Comparison of ENCODE assay signal across 8 mouse cellular contexts in genomic region chr1:191719326-191719725, GRCm38 (mm10). TPM values are rescaled to one million over a fixed set of nuclear protein-coding genes. Genes with fewer than 3 reads are reported as not detected.
A peak's percentile ranks its signal among the peaks of the same experiment; 100 is the strongest.
DNase-seq lines count a peak whose midpoint lies in the region; ATAC-seq and TF ChIP-seq lines count a peak whose summit lies in the region.

No protein-coding gene starts in this region.

- peak overlapping the region; percentile 92 for H3K9ac ChIP-seq in ES-E14 (ENCODE audit: insufficient read depth, low read depth, low read length, poor library complexity, severe bottlenecking)
- peak overlapping the region; percentile 98 for H3K9ac ChIP-seq in forebrain, embryonic 12.5 days
- H3K9ac ChIP-seq in limb, embryonic 14.5 days (ENCODE audit: low read depth, low read length, severe bottlenecking), result peak overlapping the region; percentile 98
- H3K9ac ChIP-seq in stomach, embryonic 15.5 days, result peak overlapping the region; percentile 70; the same call in 1 of the 2 replicates

- H3K4me1 ChIP-seq in ES-E14 (ENCODE audit: control insufficient read depth in 2 of 2, insufficient read depth in 2 of 2, low read length in 2 of 2, poor library complexity in 1 of 2), result 0 out of 4 replicates have a peak, but pooled peaks cover 0 to 2% of the 10 kb centered on the region in 2 experiments
- H3K4me1 ChIP-seq in forebrain, embryonic 12.5 days, result peaks cover 31% of the 10 kb centered on the region
- peaks cover 8% of the 10 kb centered on the region; the same call in 1 of the 2 replicates for H3K4me1 ChIP-seq in limb, embryonic 14.5 days (ENCODE audit: control insufficient read depth, insufficient read depth, low read length)
- peaks cover 8% of the 10 kb centered on the region; the same call in 1 of the 2 replicates for H3K4me1 ChIP-seq in stomach, embryonic 15.5 days

- H3K9me3 ChIP-seq in ES-E14 (ENCODE audit: control insufficient read depth, insufficient read depth, low read depth, low read length), result no peaks in the 10 kb centered on the region
- H3K9me3 ChIP-seq in forebrain, embryonic 12.5 days, result no peaks in the 10 kb centered on the region
- no peaks in the 10 kb centered on the region for H3K9me3 ChIP-seq in limb, embryonic 14.5 days (ENCODE audit: control insufficient read depth, low read length)
- no peaks in the 10 kb centered on the region for H3K9me3 ChIP-seq in stomach, embryonic 15.5 days

- no peak overlapping the region for H3K27ac ChIP-seq in ES-E14 (ENCODE audit: insufficient read depth, low read depth, low read length, poor library complexity, severe bottlenecking)
- H3K27ac ChIP-seq in forebrain, embryonic 12.5 days, result peak overlapping the region; percentile 93
- H3K27ac ChIP-seq in limb, embryonic 14.5 days (replicated peaks; ENCODE audit: low read depth, low read length), result peak overlapping the region; percentile 95; the same call in 1 of the 2 replicates
- 0 out of 2 replicates have a peak overlapping the region, but pooled peaks have one; percentile 92 for H3K27ac ChIP-seq in stomach, embryonic 15.5 days

- no peak for TF ChIP-seq POLR2A in limb, embryonic 14.5 days (IDR thresholded peaks at IDR 0.05; ENCODE audit: borderline replicate concordance, extremely low read depth, insufficient read depth, insufficient read length)

- in situ Hi-C loops in ES-E14 (cut with MboI; ENCODE audit: low sequenced_read_pairs in 2 of 2, unreplicated experiment in 2 of 2), result no loop called here

- peak; percentile 36 for DNase-seq in kidney, adult 18-20 months
- DNase-seq in kidney, adult 8-10 months, result no peak
- DNase-seq in ES-E14 (ENCODE audit: low read depth, low spot score), result no peak
- no peak for DNase-seq in limb, embryonic 14.5 days (ENCODE audit: low spot score)
- DNase-seq in embryo, embryonic 10.5 days (ENCODE audit: low spot score), result no peak
- DNase-seq in spleen, postnatal 14 days (ENCODE audit: low spot score in 2 of 2), result no peak

- 10% methylated on average over 11 of the region's 11 CpGs for WGBS in forebrain, embryonic 12.5 days
- WGBS in limb, embryonic 14.5 days, result 5% methylated on average over 11 of the region's 11 CpGs
- 14% methylated on average over 11 of the region's 11 CpGs for WGBS in stomach, embryonic 15.5 days

- H3K36me3 ChIP-seq in ES-E14 (ENCODE audit: control insufficient read depth, insufficient read depth, low read length, poor library complexity, severe bottlenecking), result no peaks in the 10 kb centered on the region; the same call in 1 of the 2 replicates
- H3K36me3 ChIP-seq in forebrain, embryonic 12.5 days (replicated peaks), result peaks cover 23% of the 10 kb centered on the region
- H3K36me3 ChIP-seq in limb, embryonic 14.5 days (ENCODE audit: control insufficient read depth, insufficient read depth, low read length), result peaks cover 31% of the 10 kb centered on the region
- peaks cover 11% of the 10 kb centered on the region for H3K36me3 ChIP-seq in stomach, embryonic 15.5 days

- 0 out of 2 replicates have a peak, but pooled peaks have one; percentile 10 for ATAC-seq in forebrain, embryonic 12.5 days (ENCODE audit: low FRiP score)
- no peak for ATAC-seq in limb, embryonic 14.5 days (ENCODE audit: low FRiP score, low read depth)
- no peak for ATAC-seq in stomach, embryonic 15.5 days (ENCODE audit: insufficient read depth, low FRiP score, low read depth)

- H3K4me2 ChIP-seq in forebrain, embryonic 12.5 days, result peak overlapping the region; percentile 87
- peak overlapping the region; percentile 80 for H3K4me2 ChIP-seq in limb, embryonic 14.5 days (replicated peaks; ENCODE audit: low read depth, low read length, severe bottlenecking)
- peak overlapping the region; percentile 94 for H3K4me2 ChIP-seq in stomach, embryonic 15.5 days

- H3K27me3 ChIP-seq in forebrain, embryonic 12.5 days, result peaks cover 6% of the 10 kb centered on the region; the same call in 1 of the 2 replicates
- no peaks in the 10 kb centered on the region for H3K27me3 ChIP-seq in limb, embryonic 14.5 days (ENCODE audit: control insufficient read depth, insufficient read depth, low read length)
- no peaks in the 10 kb centered on the region for H3K27me3 ChIP-seq in stomach, embryonic 15.5 days (replicated peaks)

- H3K4me3 ChIP-seq in ES-E14 (ENCODE audit: insufficient read depth in 1 of 2, low read depth in 1 of 2, low read length in 2 of 2, poor library complexity in 1 of 2, severe bottlenecking in 1 of 2), result peak overlapping the region; percentile 91 to 95
- peak overlapping the region; percentile 82 for H3K4me3 ChIP-seq in forebrain, embryonic 12.5 days (replicated peaks)
- H3K4me3 ChIP-seq in limb, embryonic 14.5 days (replicated peaks; ENCODE audit: low read length), result peak overlapping the region; percentile 62
- H3K4me3 ChIP-seq in stomach, embryonic 15.5 days (replicated peaks), result peak overlapping the region; percentile 85

TF ChIP-seq in ES-E14, 5 proteins besides CTCF, POLR2A, EP300 and RAD21:
- TF ChIP-seq CHD2 (IDR thresholded peaks at IDR 0.05; ENCODE audit: low read depth, low read length), result no peak
- no peak for TF ChIP-seq MAFK (IDR thresholded peaks at IDR 0.05; ENCODE audit: insufficient read depth, low read depth, low read length)
- no peak for TF ChIP-seq HCFC1 (IDR thresholded peaks at IDR 0.05; ENCODE audit: borderline replicate concordance, insufficient read depth, low read length)
- TF ChIP-seq ZC3H11A (IDR thresholded peaks at IDR 0.05; ENCODE audit: borderline replicate concordance, low read depth, low read length), result no peak
TF ChIP-seq in ES-E14: peak in this region for 0.

RNA-seq across cellular contexts. Expression of gene Lpgat1, which starts 1.7 kb away (rescaled TPM):
- total RNA-seq in ES-E14 (2012; rRNA removed), result 18.5 and 20.7 TPM in 2 replicates
- polyA plus RNA-seq in forebrain, embryonic 12.5 days (2016; fragmentation: Nextera tagmentation; extraction: Ambion mirVana), result 31.8 and 35.8 TPM in 2 replicates
- 24.7 and 24.8 TPM in 2 replicates for polyA plus RNA-seq in limb, embryonic 14.5 days (2012; rRNA removed)
- polyA plus RNA-seq in limb, embryonic 14.5 days (2014; fragmentation: Nextera tagmentation; extraction: Ambion mirVana), result 39.9 and 45.4 TPM in 2 replicates
- polyA plus RNA-seq in stomach, embryonic 15.5 days (2015; fragmentation: Nextera tagmentation; extraction: Ambion mirVana), result 32.6 and 40.4 TPM in 2 replicates
